Mouse (Mus musculus) MEL (cell line): Measurements from ENCODE around the gene Galnt3. TPM values are rescaled to one million over a fixed set of nuclear protein-coding genes. Genes with fewer than 3 reads are reported as not detected.

ENCODE experiments used
- DNase-seq: peaks from one replicate; pipeline ENCODE4 v3.0.0; 2011; ENCODE audit warnings: low read depth, low spot score
- H3K27ac ChIP-seq: 2 replicates; pipeline ENCODE4 v1.5.1; 2012; ENCODE audit warnings: low read depth, mild to moderate bottlenecking, control low read depth, low read length, moderate library complexity; ENCODE audit not compliant: control insufficient read depth
- H3K27me3 ChIP-seq, 2 experiments: fragments of 150-350 bp in 1 of 2; sonication (generic) in 1 of 2; 2 replicates each; pipeline ENCODE4 v1.6.1; 2012; ENCODE audit warnings: low read length in 2 of 2, mild to moderate bottlenecking in 2 of 2, improper control_type of control experiment in 1 of 2, moderate library complexity in 1 of 2; ENCODE audit not compliant: insufficient read depth in 2 of 2, control insufficient read depth in 1 of 2
- H3K36me3 ChIP-seq, 2 experiments: 2 replicates each; pipeline ENCODE4 v1.6.1; 2012 to 2014; ENCODE audit warnings: low read length in 2 of 2, improper control_type of control experiment in 1 of 2, inconsistent platforms in 1 of 2, mild to moderate bottlenecking in 1 of 2; ENCODE audit not compliant: insufficient read depth in 2 of 2, control insufficient read depth in 1 of 2
- H3K4me1 ChIP-seq, 2 experiments: fragments of 150-350 bp in 1 of 2; sonication (generic) in 1 of 2; 2 replicates each; pipeline ENCODE4 v1.6.1; 2012; ENCODE audit warnings: low read length in 2 of 2, improper control_type of control experiment in 1 of 2, mild to moderate bottlenecking in 1 of 2; ENCODE audit not compliant: insufficient read depth in 2 of 2, control insufficient read depth in 1 of 2
- H3K4me3 ChIP-seq, 2 experiments: fragments of 150-350 bp in 1 of 2; sonication (generic) in 1 of 2; 2 replicates each; pipeline ENCODE4 v1.5.1; 2012; ENCODE audit warnings: low read depth in 2 of 2, low read length in 2 of 2, mild to moderate bottlenecking in 2 of 2, moderate library complexity in 2 of 2, control low read depth in 1 of 2, improper control_type of control experiment in 1 of 2; ENCODE audit not compliant: control insufficient read depth in 1 of 2, insufficient read depth in 1 of 2
- H3K79me2 ChIP-seq: 2 replicates; pipeline ENCODE4 v1.6.1; 2012; ENCODE audit warnings: mild to moderate bottlenecking, low read length, moderate library complexity; ENCODE audit not compliant: control insufficient read depth, poor library complexity, insufficient read depth
- H3K9ac ChIP-seq: 2 replicates; pipeline ENCODE4 v1.6.1; 2012; ENCODE audit warnings: low read depth, mild to moderate bottlenecking, control low read depth, low read length, moderate library complexity; ENCODE audit not compliant: control insufficient read depth, poor library complexity, severe bottlenecking
- H3K9me3 ChIP-seq: fragments of 150-350 bp; sonication (generic); replicated peaks from 2 replicates; pipeline ENCODE4 v1.6.1; 2012; ENCODE audit warnings: mild to moderate bottlenecking, low read length, improper control_type of control experiment, moderate library complexity; ENCODE audit not compliant: insufficient read depth
- CHD2 ChIP-seq: IDR thresholded peaks from 2 replicates; pipeline ENCODE4 v1.6.1; 2011; ENCODE audit warnings: low read length, improper control_type of control experiment
- CTCF ChIP-seq, 3 experiments: IDR thresholded peaks in 2 of 3; conservative IDR thresholded peaks in 1 of 3; 2 replicates each; pipeline ENCODE4 v1.5.1; 2011 to 2012; ENCODE audit warnings: low read length in 3 of 3, low read depth in 2 of 3, mild to moderate bottlenecking in 2 of 3, improper control_type of control experiment in 1 of 3, inconsistent platforms in 1 of 3, mixed read lengths in 1 of 3, moderate library complexity in 1 of 3; ENCODE audit not compliant: control insufficient read depth in 1 of 3, insufficient read depth in 1 of 3, poor library complexity in 1 of 3, severe bottlenecking in 1 of 3
- EP300 ChIP-seq, 2 experiments: IDR thresholded peaks; 2 replicates each; pipeline ENCODE4 v1.6.1; 2011; ENCODE audit warnings: improper control_type of control experiment in 2 of 2, low read length in 2 of 2, low read depth in 1 of 2, mild to moderate bottlenecking in 1 of 2
- ETS1 ChIP-seq: IDR thresholded peaks from 2 replicates; pipeline ENCODE4 v1.6.1; 2012; ENCODE audit warnings: low read depth, mild to moderate bottlenecking, inconsistent platforms, low read length, improper control_type of control experiment, moderate library complexity
- GABPA ChIP-seq: IDR thresholded peaks from 2 replicates; pipeline ENCODE4 v1.6.1; 2012; ENCODE audit warnings: low read depth, mild to moderate bottlenecking, inconsistent platforms, low read length, improper control_type of control experiment, moderate library complexity
- HCFC1 ChIP-seq: IDR thresholded peaks from 2 replicates; pipeline ENCODE4 v1.6.1; 2012; ENCODE audit warnings: low read depth, mild to moderate bottlenecking, inconsistent platforms, low read length, improper control_type of control experiment, moderate library complexity
- JUND ChIP-seq: IDR thresholded peaks from 2 replicates; pipeline ENCODE4 v1.6.1; 2011; ENCODE audit warnings: low read depth, mild to moderate bottlenecking, improper control_type of control experiment, low read length
- MAX ChIP-seq: IDR thresholded peaks from 2 replicates; pipeline ENCODE4 v1.6.1; 2011; ENCODE audit warnings: low read length, improper control_type of control experiment
- MAZ ChIP-seq: IDR thresholded peaks from 2 replicates; pipeline ENCODE4 v1.6.1; 2012; ENCODE audit warnings: low read depth, mild to moderate bottlenecking, inconsistent platforms, low read length, improper control_type of control experiment
- MEF2A ChIP-seq: IDR thresholded peaks from 2 replicates; pipeline ENCODE4 v1.6.1; 2014; ENCODE audit warnings: low read depth, mild to moderate bottlenecking, inconsistent platforms, low read length, improper control_type of control experiment; ENCODE audit not compliant: poor library complexity, insufficient replicate concordance, severe bottlenecking; ENCODE audit errors: extremely low read depth
- MYB ChIP-seq: IDR thresholded peaks from 2 replicates; pipeline ENCODE4 v1.6.1; 2011; ENCODE audit warnings: mild to moderate bottlenecking, low read depth, low read length, improper control_type of control experiment
- MYC ChIP-seq: IDR thresholded peaks from 2 replicates; pipeline ENCODE4 v1.6.1; 2011; ENCODE audit warnings: low read depth, mild to moderate bottlenecking, low read length, improper control_type of control experiment, moderate library complexity
- NELFE ChIP-seq: IDR thresholded peaks from 2 replicates; pipeline ENCODE4 v1.6.1; 2011; ENCODE audit warnings: low read depth, low read length, improper control_type of control experiment
- POLR2AphosphoS2 ChIP-seq: IDR thresholded peaks from 2 replicates; pipeline ENCODE4 v1.6.1; 2011; ENCODE audit warnings: low read length, improper control_type of control experiment
- RAD21 ChIP-seq: IDR thresholded peaks from 2 replicates; pipeline ENCODE4 v1.6.1; 2011; ENCODE audit warnings: mild to moderate bottlenecking, low read depth, low read length, improper control_type of control experiment
- TAL1 ChIP-seq: IDR thresholded peaks from 2 replicates; pipeline ENCODE4 v1.6.1; 2012; ENCODE audit warnings: mild to moderate bottlenecking, inconsistent platforms, low read length, moderate library complexity, mixed read lengths
- TBP ChIP-seq: IDR thresholded peaks from 2 replicates; pipeline ENCODE4 v1.8.0; 2011; ENCODE audit warnings: low read depth, low read length, improper control_type of control experiment
- TCF12 ChIP-seq: IDR thresholded peaks from 2 replicates; pipeline ENCODE4 v1.6.1; 2014; ENCODE audit warnings: low read depth, mild to moderate bottlenecking, inconsistent platforms, low read length, improper control_type of control experiment, moderate library complexity
- USF1 ChIP-seq: IDR thresholded peaks from 2 replicates; pipeline ENCODE4 v1.6.1; 2014; ENCODE audit warnings: low read depth, mild to moderate bottlenecking, inconsistent platforms, low read length, improper control_type of control experiment, moderate library complexity
- ZC3H11A ChIP-seq: IDR thresholded peaks from 2 replicates; pipeline ENCODE4 v1.6.1; 2012; ENCODE audit warnings: low read depth, mild to moderate bottlenecking, inconsistent platforms, low read length, improper control_type of control experiment
- ZKSCAN1 ChIP-seq: IDR thresholded peaks from 2 replicates; pipeline ENCODE4 v1.6.1; 2012; ENCODE audit warnings: low read depth, mild to moderate bottlenecking, inconsistent platforms, low read length, improper control_type of control experiment, moderate library complexity
- ZMIZ1 ChIP-seq: IDR thresholded peaks from 2 replicates; pipeline ENCODE4 v1.6.1; 2012; ENCODE audit warnings: low read depth, mild to moderate bottlenecking, inconsistent platforms, low read length, improper control_type of control experiment, moderate library complexity
- polyA plus RNA-seq, 2 experiments: library from polyadenylated mRNA; stranded (reverse) in 1 of 2; unstranded in 1 of 2; fragments of >175 nt in 1 of 2; fragments of >200 nt in 1 of 2; gene quantifications; 2 replicates each; pipeline versions ENCODE4 v1.2.1 to v1.2.4; 2012; ENCODE audit warnings: low replicate concordance in 2 of 2, low read depth in 1 of 2; ENCODE audit not compliant: insufficient read length in 2 of 2, insufficient read depth in 1 of 2, missing spikeins in 1 of 2
- total RNA-seq: library from RNA; depleted of rRNA; stranded (reverse); fragments of 300-350 nt; gene quantifications from 2 replicates; pipeline ENCODE4 v1.2.3, GENCODE M21; 2012

The Galnt3 gene
- total and polyA plus RNA-seq, 3 experiments = not detected

GRCm38 (mm10) chr2:66100239-66100638 lies 24.6 kb downstream of the Galnt3 start:
- Histone ChIP-seq H3K9ac (no peak overlapping the region), H3K9me3 (no peaks in the 10 kb centered on the region), H3K36me3 (no peaks in the 10 kb centered on the region), H3K27ac (no peak overlapping the region), H3K4me1 (no peaks in the 10 kb centered on the region), H3K4me3 (no peak overlapping the region), H3K27me3 (no peaks in the 10 kb centered on the region)
- no peak for DNase-seq
- TF ChIP-seq ZKSCAN1 (no peak), ZMIZ1 (no peak), MYB (no peak), HCFC1 (no peak), GABPA (no peak), MAZ (no peak), TBP (no peak), MAX (no peak), CTCF (IDR thresholded peaks at IDR 0.05 in 2 of 3, conservative IDR thresholded peaks at IDR 0.05 in 1 of 3; ENCODE audit: control insufficient read depth in 1 of 3, insufficient read depth in 1 of 3, low read depth in 2 of 3, low read length in 3 of 3, poor library complexity in 1 of 3, severe bottlenecking in 1 of 3) (no peak), NELFE (no peak), ETS1 (no peak), CHD2 (no peak), MYC (no peak)
- TF ChIP-seq, all 39 proteins: peak for 0
- H3K79me2 ChIP-seq = no peaks in the 10 kb centered on the region

DNA sequence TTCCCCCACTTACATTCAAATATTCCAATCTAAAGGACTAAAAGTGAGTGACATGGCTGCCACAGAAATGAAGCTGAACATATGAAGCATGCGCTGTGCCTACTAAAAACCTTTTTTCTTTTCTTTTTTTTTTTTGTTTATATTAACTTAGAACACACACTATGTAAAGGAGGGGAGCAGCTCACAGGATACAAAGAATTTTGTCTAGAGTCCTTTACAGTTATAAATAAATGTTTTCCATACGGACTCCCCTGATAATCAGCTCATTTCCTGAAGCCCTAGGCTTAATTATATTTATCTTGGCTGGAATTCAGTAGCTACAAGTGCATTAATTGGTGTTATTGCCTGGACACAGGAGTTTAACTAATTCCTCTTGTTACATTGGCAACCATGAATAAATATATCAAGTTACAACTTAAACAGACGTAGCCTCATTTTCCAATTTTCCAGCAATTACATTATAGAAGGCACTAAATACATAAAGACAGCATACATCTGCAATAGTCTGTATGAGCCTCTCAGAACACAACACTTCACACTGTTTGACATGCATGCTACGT lies 30.1 kb downstream of the Galnt3 start:
- H3K36me3 ChIP-seq = no peaks in the 10 kb centered on the region
- TF ChIP-seq POLR2AphosphoS2 = no peak
- no peak for TF ChIP-seq USF1
- TF ChIP-seq TAL1 = no peak
- TF ChIP-seq EP300 (IDR thresholded peaks at IDR 0.05; ENCODE audit: low read depth in 1 of 2, low read length in 2 of 2) = no peak
- TF ChIP-seq TBP = no peak
- TF ChIP-seq JUND = no peak
- TF ChIP-seq ETS1 = no peak
- no peak for TF ChIP-seq MAX
- no peak for TF ChIP-seq ZC3H11A
- TF ChIP-seq TCF12 = no peak
- no peak for TF ChIP-seq RAD21
- no peak for TF ChIP-seq CTCF (IDR thresholded peaks at IDR 0.05 in 2 of 3, conservative IDR thresholded peaks at IDR 0.05 in 1 of 3; ENCODE audit: control insufficient read depth in 1 of 3, insufficient read depth in 1 of 3, low read depth in 2 of 3, low read length in 3 of 3, poor library complexity in 1 of 3, severe bottlenecking in 1 of 3)
- TF ChIP-seq GABPA = no peak
- TF ChIP-seq HCFC1 = no peak
- no peak for TF ChIP-seq MEF2A
- no peak for DNase-seq
- no peak overlapping the region for H3K9ac ChIP-seq
- no peaks in the 10 kb centered on the region for H3K79me2 ChIP-seq
- no peak overlapping the region for H3K27ac ChIP-seq
- H3K27me3 ChIP-seq = no peaks in the 10 kb centered on the region
- H3K9me3 ChIP-seq = no peaks in the 10 kb centered on the region
- H3K4me1 ChIP-seq = no peaks in the 10 kb centered on the region
- H3K4me3 ChIP-seq = no peak overlapping the region
